Mouse (Mus musculus): Measurements from ENCODE around the gene Rpgr. TPM values are rescaled to one million over a fixed set of nuclear protein-coding genes. Genes with fewer than 3 reads are reported as not detected.
A peak's percentile ranks its signal among the peaks of the same experiment; 100 is the strongest.

Rpgr gene
- total RNA-seq (2017) = 10.4 and 12.7 TPM in 2 replicates

DNA sequence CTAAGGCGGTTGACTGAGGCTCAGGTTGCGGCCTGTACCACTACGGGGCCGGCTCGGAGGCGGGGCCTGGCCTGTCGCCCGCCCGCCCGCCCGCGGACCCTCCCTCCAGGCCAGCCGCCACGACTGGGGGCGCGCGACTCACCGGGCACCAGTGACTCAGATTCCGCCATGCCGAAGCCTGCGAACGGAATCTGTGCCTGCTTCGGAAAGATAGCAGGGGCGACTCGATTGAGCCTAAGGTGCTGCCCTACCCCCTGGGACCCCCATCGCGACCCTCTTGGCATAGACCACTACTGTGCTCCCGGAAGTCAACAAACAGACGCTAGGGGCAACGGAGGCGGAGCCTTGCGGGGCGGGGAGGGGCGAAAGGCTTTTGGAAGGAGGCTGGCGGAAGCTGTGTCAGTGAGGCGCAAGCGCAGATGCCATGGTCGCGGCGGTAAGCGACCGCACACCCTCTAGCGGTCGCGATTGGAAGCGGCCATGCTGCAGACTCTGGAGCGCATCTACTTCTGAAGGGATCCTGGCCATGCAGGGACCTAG, at the start of gene Rpgr:
Rpgr (minus strand) TSS at position 511 of the 540 bp plus-strand sequence.
- peak; percentile 98 for ATAC-seq (replicated peaks; ENCODE audit: low read depth, poor library complexity, severe bottlenecking)

DNA sequence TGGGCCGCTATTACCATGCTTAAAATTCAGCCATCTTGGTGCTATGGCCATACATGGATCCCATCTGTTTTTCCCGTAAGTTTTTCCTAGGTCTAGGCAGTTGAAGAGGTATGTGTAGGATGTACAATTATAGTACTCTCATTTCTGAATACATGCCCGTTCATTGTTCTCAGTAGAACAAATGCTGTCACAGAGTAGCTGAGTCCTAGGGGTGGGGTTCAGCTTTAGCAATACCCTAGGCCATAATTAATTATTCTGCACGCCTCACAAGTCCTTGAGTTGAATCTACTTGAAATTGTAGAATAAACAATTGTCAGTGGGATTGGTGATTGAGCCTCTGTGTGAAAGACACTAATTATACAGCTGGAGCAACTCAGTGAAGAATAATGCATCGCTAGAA, 41.5 kb upstream of the Rpgr start:
- no peak for ATAC-seq (replicated peaks; ENCODE audit: low read depth, poor library complexity, severe bottlenecking)

GRCm38 (mm10) chrX:10257774-10258173, 41.1 kb upstream of the Rpgr start:
- ATAC-seq (replicated peaks; ENCODE audit: low read depth, poor library complexity, severe bottlenecking) = no peak

- ATAC-seq (replicated peaks; ENCODE audit: low read depth, poor library complexity, severe bottlenecking) = no peak
Observed at GRCm38 (mm10) chrX:10251852-10252504, 35.3 kb upstream of the Rpgr start, which contains the start of gene Otc. Gene Otc (plus strand): TSS chrX:10252305.

GRCm38 (mm10) chrX:10251357-10251756, 34.6 kb upstream of the Rpgr start:
- ATAC-seq (replicated peaks; ENCODE audit: low read depth, poor library complexity, severe bottlenecking) = no peak

GRCm38 (mm10) chrX:10243916-10244315, 27.2 kb upstream of the Rpgr start:
- no peak for ATAC-seq (replicated peaks; ENCODE audit: low read depth, poor library complexity, severe bottlenecking)

- no peak for ATAC-seq (replicated peaks; ENCODE audit: low read depth, poor library complexity, severe bottlenecking)
Observed at GRCm38 (mm10) chrX:10239515-10239914, 22.8 kb upstream of the Rpgr start.

DNA sequence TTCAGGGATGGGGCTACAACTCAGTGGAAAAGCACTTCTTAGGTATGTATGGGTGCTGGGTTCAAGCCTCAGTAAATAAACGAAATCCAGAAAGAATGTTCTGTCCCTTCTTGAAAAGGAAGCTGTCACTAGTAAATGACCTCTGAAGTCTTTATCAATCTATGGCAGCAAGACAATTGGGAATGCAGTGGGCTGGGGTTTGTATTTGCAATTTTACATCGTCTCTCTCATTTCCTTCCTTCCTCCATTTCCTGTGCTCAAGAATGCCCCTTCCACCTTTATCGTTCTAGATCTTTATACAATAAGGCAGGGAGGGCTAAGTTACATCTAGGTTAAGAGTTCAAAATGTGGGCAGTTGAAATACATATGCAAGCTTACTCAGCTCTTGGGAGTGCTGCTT, 17.9 kb upstream of the Rpgr start:
- no peak for ATAC-seq (replicated peaks; ENCODE audit: low read depth, poor library complexity, severe bottlenecking)

DNA sequence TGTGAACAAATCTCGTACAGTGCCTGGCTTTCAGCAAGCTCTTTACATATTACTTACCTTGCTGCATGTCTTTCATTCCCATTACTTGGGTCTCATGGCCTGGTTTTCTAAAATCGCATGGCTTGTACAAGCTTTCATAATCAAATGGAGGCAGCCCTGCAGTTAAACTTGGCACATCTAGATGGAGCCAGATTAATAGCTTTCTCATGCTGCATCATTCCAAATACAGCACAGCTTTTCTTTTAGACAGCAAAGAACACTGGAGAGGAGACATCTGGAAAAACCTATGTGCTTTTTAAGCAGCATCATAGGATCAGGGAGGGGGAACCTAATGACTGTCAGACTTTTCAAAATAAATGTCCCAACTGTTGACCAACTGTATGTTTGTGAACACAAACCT, 16.3 kb upstream of the Rpgr start:
- ATAC-seq (replicated peaks; ENCODE audit: low read depth, poor library complexity, severe bottlenecking) = no peak

GRCm38 (mm10) chrX:10219281-10219680, 2.6 kb upstream of the Rpgr start:
- ATAC-seq (replicated peaks; ENCODE audit: low read depth, poor library complexity, severe bottlenecking) = no peak

GRCm38 (mm10) chrX:10215972-10216371, 748 bp downstream of the Rpgr start:
- ATAC-seq (replicated peaks; ENCODE audit: low read depth, poor library complexity, severe bottlenecking) = peak; percentile 9; the same call in 1 of the 2 replicates

- no peak for ATAC-seq (replicated peaks; ENCODE audit: low read depth, poor library complexity, severe bottlenecking)
Observed at GRCm38 (mm10) chrX:10205937-10206336, 10.8 kb downstream of the Rpgr start.

GRCm38 (mm10) chrX:10201289-10201688, 15.4 kb downstream of the Rpgr start:
- ATAC-seq (replicated peaks; ENCODE audit: low read depth, poor library complexity, severe bottlenecking) = peak; percentile 63; the same call in 1 of the 2 replicates

DNA sequence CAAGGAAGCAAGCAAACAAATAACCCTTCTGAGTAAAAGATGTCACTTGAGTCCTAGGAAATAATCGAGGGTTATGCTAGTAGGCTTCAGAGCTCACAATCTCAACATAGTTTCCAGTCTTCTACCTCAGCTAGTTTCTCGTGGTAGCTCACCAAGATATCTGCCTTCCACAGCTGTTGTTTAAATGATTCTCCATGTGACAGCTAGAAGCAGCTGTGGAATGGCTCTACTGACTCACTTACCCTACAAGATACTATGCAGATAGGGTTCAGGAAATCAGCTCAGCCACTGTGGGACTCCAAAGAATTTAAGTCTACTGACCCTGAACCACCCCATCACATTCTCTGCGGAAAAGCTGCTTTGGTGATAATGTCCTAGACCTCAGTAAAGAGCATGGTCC, 64.3 kb downstream of the Rpgr start:
- ATAC-seq (replicated peaks; ENCODE audit: low read depth, poor library complexity, severe bottlenecking) = no peak

DNA sequence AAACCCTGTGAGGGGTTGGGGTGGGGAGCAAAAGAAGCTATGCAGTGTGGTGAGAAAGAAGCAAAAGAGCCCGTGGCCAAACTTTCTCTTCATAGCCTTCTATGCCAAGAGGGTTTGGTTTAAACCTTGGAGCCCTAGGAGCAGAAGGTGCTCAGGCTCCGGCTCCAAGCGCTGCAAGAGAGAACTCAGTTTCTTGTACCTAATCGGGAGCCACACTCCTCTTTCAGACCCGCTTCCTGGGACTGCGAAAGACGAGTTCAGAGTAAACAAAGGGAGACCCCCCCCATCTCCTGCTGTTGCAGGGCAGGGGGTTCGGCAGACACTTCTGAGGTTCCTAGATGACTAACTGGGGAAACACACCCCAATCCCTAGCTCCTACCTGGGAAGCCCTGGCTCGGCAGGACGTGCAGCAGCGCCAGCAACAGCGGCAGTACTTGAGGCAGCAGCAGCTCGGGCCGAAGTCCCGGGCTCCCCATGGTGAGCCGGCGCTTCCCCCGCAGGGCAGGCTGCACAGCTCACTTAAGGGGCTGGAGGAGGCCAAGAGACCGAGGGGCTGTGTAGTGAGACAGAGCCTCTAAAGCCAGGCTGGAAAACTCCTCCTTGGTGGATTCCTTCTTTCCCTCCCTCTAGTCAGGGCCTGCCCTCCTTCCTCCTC, 99.5 kb downstream of the Rpgr start, which contains the start of gene Srpx:
Srpx (minus strand) TSS at position 645 of the 655 bp plus-strand sequence.
- no peak for ATAC-seq (replicated peaks; ENCODE audit: low read depth, poor library complexity, severe bottlenecking)

- ATAC-seq (replicated peaks; ENCODE audit: low read depth, poor library complexity, severe bottlenecking) = no peak
Observed at GRCm38 (mm10) chrX:10115780-10116179, 100.9 kb downstream of the Rpgr start.

GRCm38 (mm10) chrX:10110736-10111135, 106.0 kb downstream of the Rpgr start:
- ATAC-seq (replicated peaks; ENCODE audit: low read depth, poor library complexity, severe bottlenecking) = no peak

GRCm38 (mm10) chrX:10108558-10108957, 108.2 kb downstream of the Rpgr start:
- ATAC-seq (replicated peaks; ENCODE audit: low read depth, poor library complexity, severe bottlenecking) = peak; percentile 50

DNA sequence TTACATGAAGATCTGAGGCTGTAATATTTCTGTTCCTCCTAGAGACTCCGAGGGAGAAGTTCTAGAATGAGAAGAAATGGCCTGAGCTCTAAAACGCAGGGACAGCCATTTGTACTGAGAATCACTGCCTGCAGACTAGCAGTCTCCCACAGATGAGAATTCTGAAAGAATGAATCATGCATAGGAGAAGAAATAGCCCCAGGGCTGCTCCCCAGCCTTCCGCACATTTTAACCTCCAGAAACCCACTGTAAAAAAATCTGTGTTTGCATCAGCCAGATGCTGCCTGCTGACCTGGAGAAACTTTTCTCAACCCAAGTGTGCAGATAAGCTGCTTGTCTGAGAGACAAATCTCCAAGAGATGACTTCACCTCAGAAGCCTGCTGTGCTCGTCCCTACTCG, 111.2 kb downstream of the Rpgr start:
- no peak for ATAC-seq (replicated peaks; ENCODE audit: low read depth, poor library complexity, severe bottlenecking)

DNA sequence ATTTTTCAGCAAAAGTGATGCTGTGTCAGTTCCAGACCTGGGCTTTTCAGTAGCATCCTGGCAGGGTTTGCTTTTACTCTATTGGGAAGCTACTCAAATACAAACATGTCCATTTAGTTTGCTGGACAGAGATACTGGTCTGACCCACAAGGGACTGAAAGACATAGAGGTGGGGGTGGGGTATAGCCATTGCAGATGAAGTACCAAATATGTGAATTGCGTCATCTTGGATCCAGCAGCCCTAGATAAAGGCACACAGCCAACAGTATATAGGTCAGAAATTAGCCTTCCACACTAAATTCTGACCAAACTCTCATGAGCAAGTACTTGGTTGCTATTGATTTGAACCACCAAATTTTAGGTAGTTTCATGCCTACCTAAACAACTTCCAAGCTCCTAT, 114.0 kb downstream of the Rpgr start:
- ATAC-seq (replicated peaks; ENCODE audit: low read depth, poor library complexity, severe bottlenecking) = no peak

GRCm38 (mm10) chrX:10095797-10096196, 120.9 kb downstream of the Rpgr start:
- ATAC-seq (replicated peaks; ENCODE audit: low read depth, poor library complexity, severe bottlenecking) = no peak
